Mouse (Mus musculus): Measurements from ENCODE around the gene Nlrc4.

- peak; percentile 79 for TF ChIP-seq POLR2A (IDR thresholded peaks at IDR 0.05; ENCODE audit: insufficient read depth, low read depth, low read length)
- TF ChIP-seq EP300 (IDR thresholded peaks at IDR 0.05; ENCODE audit: insufficient read depth, low read depth, low read length) = 0 out of 2 replicates have a peak, but pooled peaks have one; percentile 38
Observed at GRCm38 (mm10) chr17:74489024-74489900, 30.3 kb upstream of the Nlrc4 start, which contains the start of gene Yipf4.

Data from heart, adult 2 months (tissue).